Mouse (Mus musculus) heart, postnatal 0 days (tissue): ENCODE results near the gene Rpl29.

Experiments
- CTCF ChIP-seq: IDR thresholded peaks from 2 replicates; pipeline ENCODE4 v1.5.1; 2016; ENCODE audit warnings: antibody characterized with exemption, control low read depth, low read depth
- EP300 ChIP-seq: IDR thresholded peaks from 2 replicates; pipeline ENCODE4 v1.6.1; 2016; ENCODE audit warnings: antibody characterized with exemption, low read depth

GRCm38 (mm10) chr9:106397733-106398132, 31.5 kb upstream of the Rpl29 start:
- TF ChIP-seq CTCF = no peak
- no peak for TF ChIP-seq EP300
